Mouse (Mus musculus): ENCODE measurements at regions not wholly inside any gene's neighbourhood (a gene's known extent, or its start where the extent isn't known, plus 50 kb on each side); places are given as distances from the start of the nearest gene placed in this dataset.

GRCm38 (mm10) chr12:20614766-20615165 lies 375.5 kb upstream of the Asap2 start:
- peak; percentile 47 to 65 for DNase-seq (ENCODE audit: low spot score in 2 of 2)

Data from thymus, postnatal 10 days (tissue).